Mouse (Mus musculus) heart, adult 2 months (tissue): Measurements from ENCODE around the gene Gpr183. TPM values are rescaled to one million over a fixed set of nuclear protein-coding genes. Genes with fewer than 3 reads are reported as not detected.

Experiments used
- DNase-seq, 2 experiments: peaks; one replicate each; pipeline ENCODE4 v3.0.0; 2021
- H3K27ac ChIP-seq: fragments of 200-600 bp; 2 replicates; pipeline ENCODE4 v1.8.1; 2022
- H3K27me3 ChIP-seq: fragments of 200-500 bp; 2 replicates; pipeline ENCODE4 v1.6.1; 2012; ENCODE audit warnings: mild to moderate bottlenecking, low read length, inconsistent platforms, mixed read lengths; ENCODE audit not compliant: control insufficient read depth, insufficient read depth
- H3K36me3 ChIP-seq: fragments of 200-500 bp; 2 replicates; pipeline ENCODE4 v1.6.1; 2012; ENCODE audit warnings: low read length, inconsistent platforms; ENCODE audit not compliant: control insufficient read depth, insufficient read depth
- H3K4me1 ChIP-seq: fragments of 200-500 bp; 2 replicates; pipeline ENCODE4 v1.6.1; 2011; ENCODE audit warnings: low read length; ENCODE audit not compliant: control insufficient read depth, insufficient read depth
- H3K4me3 ChIP-seq: fragments of 200-600 bp; 2 replicates; pipeline ENCODE4 v1.8.1; 2022
- H3K79me2 ChIP-seq: fragments of 200-500 bp; replicated peaks from 2 replicates; pipeline ENCODE4 v1.6.1; 2012; ENCODE audit warnings: mild to moderate bottlenecking, inconsistent platforms, low read length, moderate library complexity, mixed read lengths; ENCODE audit not compliant: control insufficient read depth, insufficient read depth
- H3K9ac ChIP-seq: fragments of 200-500 bp; 2 replicates; pipeline ENCODE4 v1.6.1; 2012; ENCODE audit warnings: low read depth, mild to moderate bottlenecking, control low read depth, inconsistent platforms, low read length, mixed read lengths
- CTCF ChIP-seq: fragments of 200-600 bp; IDR thresholded peaks from 2 replicates; pipeline ENCODE4 v1.8.1; 2022; ENCODE audit warnings: antibody characterized with exemption, mild to moderate bottlenecking, moderate library complexity
- EP300 ChIP-seq: fragments of 200-500 bp; IDR thresholded peaks from 2 replicates; pipeline ENCODE4 v1.6.1; 2011; ENCODE audit warnings: low read depth, low read length, control low read depth; ENCODE audit not compliant: insufficient read depth
- POLR2A ChIP-seq: fragments of 200-500 bp; IDR thresholded peaks from 2 replicates; pipeline ENCODE4 v1.6.1; 2011; ENCODE audit warnings: mild to moderate bottlenecking, low read depth, low read length, control low read depth; ENCODE audit not compliant: insufficient read depth
- WGBS: fragments of 180-500 bp; shearing (Covaris S2); methylation state at CpG from one replicate; pipeline ENCODE4 v1.1.7; 2018; 5-methylcytosine and 5-hydroxymethylcytosine counted together
- intact Hi-C: fragments of 180-260 bp; cut with DNase I; formaldehyde crosslinking; loops from one replicate; pipeline ENCODE4 v1.15.1; 2025
- long read RNA-seq: library from polyadenylated mRNA; stranded (forward); transcript quantifications from one replicate; pipeline ENCODE4 v2.0.0, GENCODE M21; 2021
- polyA plus RNA-seq: library from polyadenylated mRNA; depleted of rRNA; stranded (reverse); fragments of >200 nt; gene quantifications from 2 replicates; pipeline ENCODE4 v1.2.3, GENCODE M21; 2012; rRNA removed
- total RNA-seq, 2 experiments: library from RNA; stranded (reverse); gene quantifications; 2 replicates each; pipeline ENCODE4 v1.2.3; 2021

Gpr183 gene
- total RNA-seq: 1 to 10 TPM in 1 of 2 experiments, under 1 TPM in 1; 0.84 to 1.1 TPM
- 1.3 and 1.4 TPM in 2 replicates for polyA plus RNA-seq
- long read RNA-seq: 0 reads

DNA sequence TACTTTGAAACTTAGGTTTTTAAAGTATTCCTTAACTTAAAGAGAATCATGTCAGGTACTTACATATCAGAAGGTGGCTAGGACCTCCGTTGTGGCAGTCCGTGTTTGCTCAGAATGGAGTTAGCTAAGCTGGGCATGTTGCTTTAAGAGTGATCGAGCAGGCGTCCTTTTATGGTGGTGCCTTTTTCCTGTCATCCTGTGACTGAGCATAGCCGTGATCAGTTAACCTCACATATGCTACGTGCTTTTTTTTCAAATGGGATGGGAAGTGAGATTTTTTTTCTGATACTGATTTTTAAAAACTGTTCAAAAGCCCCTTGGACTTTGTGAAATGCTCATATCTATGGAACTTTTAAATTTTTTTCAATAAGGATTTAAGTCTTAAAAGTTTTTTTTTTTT is at the start of gene Gpr183:
Gpr183 (minus strand) TSS at position 206 of the 400 bp plus-strand sequence.
- DNase-seq: peak in 1 of 2 experiments; percentile 43
- intact Hi-C loops: no loop called here
- Histone ChIP-seq H3K79me2 (peaks cover 5% of the 10 kb centered on the region; the same call in 1 of the 2 replicates), H3K4me1 (peaks cover 7% of the 10 kb centered on the region), H3K27me3 (no peaks in the 10 kb centered on the region), H3K4me3 (no peak within 1 kb of the TSS), H3K9ac (no peak within 1 kb of the TSS), H3K36me3 (no peaks in the 10 kb centered on the region), H3K27ac (peak within 1 kb of the TSS; percentile 7; the same call in 1 of the 2 replicates)
- 21% methylated on average over 6 of the region's 6 CpGs for WGBS
- TF ChIP-seq POLR2A: peak; percentile 43; the same call in 1 of the 2 replicates
- no peak for TF ChIP-seq CTCF
- TF ChIP-seq EP300: no peak

DNA sequence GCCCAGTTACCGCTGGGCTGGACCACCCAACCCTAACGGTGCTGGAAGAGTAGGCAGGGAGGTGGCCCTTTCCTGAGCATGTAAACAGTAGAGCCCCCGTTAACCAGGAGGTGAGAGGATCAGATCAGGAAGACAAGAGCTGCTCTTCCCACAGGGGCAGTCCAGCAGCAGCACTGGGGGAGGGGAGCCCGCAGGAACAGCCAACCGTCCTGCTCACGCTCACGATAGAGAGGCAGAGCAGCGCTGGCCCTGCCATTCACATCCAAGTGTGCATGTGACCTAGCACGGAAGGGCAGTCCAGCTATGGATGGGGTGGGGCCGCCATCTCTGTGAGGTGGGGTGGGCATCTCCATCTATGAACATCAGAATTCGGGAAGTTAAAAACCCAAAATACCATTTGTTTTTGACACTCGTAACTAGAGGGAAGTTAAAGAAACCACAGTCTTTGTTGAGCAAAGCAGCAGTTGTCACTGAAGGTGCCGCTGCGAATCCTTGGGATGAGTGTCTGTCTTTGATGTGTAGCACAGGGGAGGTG is 48.5 kb upstream of the Gpr183 start:
- Histone ChIP-seq H3K4me1 (peaks cover 1% of the 10 kb centered on the region), H3K36me3 (no peaks in the 10 kb centered on the region), H3K4me3 (no peak overlapping the region), H3K27ac (no peak overlapping the region), H3K9ac (no peak overlapping the region), H3K79me2 (no peaks in the 10 kb centered on the region), H3K27me3 (no peaks in the 10 kb centered on the region)
- DNase-seq: peak; percentile 44 to 75
- whole genome bisulfite sequencing: 83% methylated on average over 14 of the region's 14 CpGs
- intact Hi-C loops: no loop called here
- TF ChIP-seq POLR2A (0 out of 2 replicates have a peak, but pooled peaks have one; percentile 8), CTCF (no peak)

DNA sequence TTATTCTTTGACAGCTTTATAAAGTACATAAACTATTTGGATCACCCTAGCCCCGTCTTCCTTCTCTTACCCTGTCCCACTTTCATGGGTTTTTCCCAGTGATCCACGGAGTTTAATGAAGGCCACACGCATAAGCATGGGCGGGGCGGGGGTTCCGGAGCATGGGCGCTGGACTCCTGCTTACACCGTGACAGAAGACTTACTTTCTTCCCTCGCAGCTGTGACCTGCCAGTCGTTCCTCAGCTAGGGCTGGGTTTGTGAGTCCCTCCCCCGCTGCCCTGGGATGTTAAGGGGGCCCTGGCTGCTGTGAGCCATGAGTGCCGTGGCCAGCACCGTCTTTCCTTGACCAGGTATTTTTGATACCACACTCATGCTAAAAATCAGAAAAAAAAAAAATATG is 47.8 kb upstream of the Gpr183 start:
- 83% methylated on average over 13 of the region's 13 CpGs for WGBS
- H3K4me3 ChIP-seq: no peak overlapping the region
- H3K79me2 ChIP-seq: no peaks in the 10 kb centered on the region
- H3K27me3 ChIP-seq: no peaks in the 10 kb centered on the region
- peaks cover 1% of the 10 kb centered on the region for H3K4me1 ChIP-seq
- intact Hi-C loops: no loop called here
- TF ChIP-seq EP300 (no peak), POLR2A (no peak), CTCF (no peak)
- DNase-seq: no peak
- H3K36me3 ChIP-seq: no peaks in the 10 kb centered on the region
- H3K27ac ChIP-seq: no peak overlapping the region
- no peak overlapping the region for H3K9ac ChIP-seq

- TF ChIP-seq EP300 (no peak), POLR2A (no peak), CTCF (no peak)
- DNase-seq: no peak
- H3K4me1 ChIP-seq: peaks cover 1% of the 10 kb centered on the region
- H3K27me3 ChIP-seq: no peaks in the 10 kb centered on the region
- 53% methylated on average over 5 of the region's 5 CpGs for WGBS
- H3K36me3 ChIP-seq: no peaks in the 10 kb centered on the region
- H3K4me3 ChIP-seq: no peak overlapping the region
- no peak overlapping the region for H3K27ac ChIP-seq
- no peak overlapping the region for H3K9ac ChIP-seq
- H3K79me2 ChIP-seq: no peaks in the 10 kb centered on the region
- intact Hi-C loops: no loop called here
These were observed 47.2 kb upstream of the Gpr183 start for GRCm38 (mm10) chr14:122012193-122012592.

GRCm38 (mm10) chr14:122011768-122012167 is 46.8 kb upstream of the Gpr183 start:
- Histone ChIP-seq H3K36me3 (no peaks in the 10 kb centered on the region), H3K4me3 (no peak overlapping the region), H3K27me3 (no peaks in the 10 kb centered on the region), H3K79me2 (no peaks in the 10 kb centered on the region), H3K27ac (no peak overlapping the region), H3K9ac (no peak overlapping the region), H3K4me1 (no peaks in the 10 kb centered on the region; the same call in 1 of the 2 replicates)
- WGBS: 91% methylated on average over 8 of the region's 8 CpGs
- intact Hi-C loops: no loop called here
- TF ChIP-seq CTCF (no peak), EP300 (no peak), POLR2A (no peak)
- DNase-seq: no peak

GRCm38 (mm10) chr14:122010301-122010700 is 45.3 kb upstream of the Gpr183 start:
- 77% methylated on average over 7 of the region's 7 CpGs for WGBS
- intact Hi-C loops: no loop called here
- H3K79me2 ChIP-seq: no peaks in the 10 kb centered on the region
- H3K9ac ChIP-seq: no peak overlapping the region
- DNase-seq: peak; percentile 49 to 50
- no peaks in the 10 kb centered on the region; the same call in 1 of the 2 replicates for H3K4me1 ChIP-seq
- no peak overlapping the region for H3K4me3 ChIP-seq
- H3K36me3 ChIP-seq: no peaks in the 10 kb centered on the region
- peak overlapping the region; percentile 45; the same call in 1 of the 2 replicates for H3K27ac ChIP-seq
- no peak for TF ChIP-seq CTCF
- TF ChIP-seq POLR2A: no peak
- TF ChIP-seq EP300: no peak
- H3K27me3 ChIP-seq: no peaks in the 10 kb centered on the region
